Mouse (Mus musculus) intestine, embryonic 15.5 days (tissue): Measurements from ENCODE around the gene E2f3. TPM values are rescaled to one million over a fixed set of nuclear protein-coding genes. Genes with fewer than 3 reads are reported as not detected.

Source experiments
- ATAC-seq: fragments of 200-750 bp; cut with Nextera tagmentation; 2 replicates; pipeline ENCODE4 v1.8.0; 2017; ENCODE audit warnings: moderate TSS enrichment, moderate library complexity
- H3K27ac ChIP-seq: fragments of 300-500 bp; sonication (generic); 2 replicates; pipeline ENCODE4 v1.5.1; 2015; ENCODE audit warnings: mild to moderate bottlenecking, inconsistent platforms
- H3K27me3 ChIP-seq: fragments of 300-500 bp; sonication (generic); replicated peaks from 2 replicates; pipeline ENCODE4 v1.6.1; 2015; ENCODE audit warnings: inconsistent platforms
- H3K36me3 ChIP-seq: fragments of 300-500 bp; sonication (generic); 2 replicates; pipeline ENCODE4 v1.6.1; 2015; ENCODE audit warnings: inconsistent platforms
- H3K4me1 ChIP-seq: fragments of 300-500 bp; sonication (generic); replicated peaks from 2 replicates; pipeline ENCODE4 v1.6.1; 2015; ENCODE audit warnings: inconsistent platforms
- H3K4me2 ChIP-seq: fragments of 300-500 bp; sonication (generic); replicated peaks from 2 replicates; pipeline ENCODE4 v1.6.1; 2015; ENCODE audit warnings: mild to moderate bottlenecking, inconsistent platforms
- H3K4me3 ChIP-seq: fragments of 300-500 bp; sonication (generic); replicated peaks from 2 replicates; pipeline ENCODE4 v1.5.1; 2015; ENCODE audit warnings: inconsistent platforms
- H3K9ac ChIP-seq: fragments of 300-500 bp; sonication (generic); 2 replicates; pipeline ENCODE4 v1.6.1; 2015; ENCODE audit warnings: inconsistent platforms
- H3K9me3 ChIP-seq: fragments of 300-500 bp; sonication (generic); 2 replicates; pipeline ENCODE4 v1.6.1; 2016; ENCODE audit warnings: inconsistent platforms
- WGBS: fragments of 180-500 bp; shearing (Covaris S2); methylation state at CpG from one replicate; pipeline ENCODE4 v1.1.7; 2015; 5-methylcytosine and 5-hydroxymethylcytosine counted together
- polyA plus RNA-seq: library from polyadenylated mRNA; unstranded; fragments of >200 nt; fragmentation: Nextera tagmentation; extraction: Ambion mirVana; gene quantifications from 2 replicates; pipeline ENCODE4 v1.2.1, GENCODE M21; 2015

E2f3 gene
- 9.7 and 10.6 TPM in 2 replicates for polyA plus RNA-seq

- Histone ChIP-seq H3K9me3 (no peaks in the 10 kb centered on the region), H3K4me1 (no peaks in the 10 kb centered on the region; the same call in 1 of the 2 replicates), H3K27me3 (no peaks in the 10 kb centered on the region), H3K4me3 (peak within 1 kb of the TSS; percentile 64), H3K9ac (peak within 1 kb of the TSS; percentile 100), H3K27ac (peak within 1 kb of the TSS; percentile 93), H3K4me2 (peak within 1 kb of the TSS; percentile 89), H3K36me3 (no peaks in the 10 kb centered on the region)
- peak; percentile 96 for ATAC-seq
- under 1% methylated on average over 45 of the region's 45 CpGs for WGBS
Observed at GRCm38 (mm10) chr13:29985855-29986755, at the start of gene E2f3. Gene E2f3, minus strand, starts transcription at chr13:29986063.

- H3K27ac ChIP-seq: no peak overlapping the region
- 0 out of 2 replicates have a peak, but pooled peaks cover 4% of the 10 kb centered on the region for H3K4me1 ChIP-seq
- 92% methylated on average over 5 of the region's 5 CpGs for WGBS
- H3K9me3 ChIP-seq: no peaks in the 10 kb centered on the region
- no peak overlapping the region for H3K4me2 ChIP-seq
- H3K4me3 ChIP-seq: no peak overlapping the region
- H3K9ac ChIP-seq: no peak overlapping the region
- no peaks in the 10 kb centered on the region for H3K36me3 ChIP-seq
- no peaks in the 10 kb centered on the region for H3K27me3 ChIP-seq
- no peak for ATAC-seq
Observed at GRCm38 (mm10) chr13:30034540-30034939, 48.7 kb upstream of the E2f3 start.

- Histone ChIP-seq H3K36me3 (no peaks in the 10 kb centered on the region), H3K9ac (no peak overlapping the region), H3K27ac (no peak overlapping the region), H3K4me2 (no peak overlapping the region), H3K9me3 (no peaks in the 10 kb centered on the region), H3K4me1 (0 out of 2 replicates have a peak, but pooled peaks cover 4% of the 10 kb centered on the region), H3K27me3 (no peaks in the 10 kb centered on the region), H3K4me3 (no peak overlapping the region)
- 62% methylated on average over 13 of the region's 13 CpGs for WGBS
- ATAC-seq: peak; percentile 74
Observed at GRCm38 (mm10) chr13:30031684-30032335, 45.9 kb upstream of the E2f3 start.

GRCm38 (mm10) chr13:30027841-30028240, 42.0 kb upstream of the E2f3 start:
- no peak for ATAC-seq
- Histone ChIP-seq H3K27me3 (no peaks in the 10 kb centered on the region), H3K36me3 (no peaks in the 10 kb centered on the region), H3K4me3 (no peak overlapping the region), H3K4me2 (no peak overlapping the region), H3K9me3 (no peaks in the 10 kb centered on the region), H3K4me1 (0 out of 2 replicates have a peak, but pooled peaks cover 4% of the 10 kb centered on the region), H3K9ac (no peak overlapping the region), H3K27ac (no peak overlapping the region)
- WGBS: 70% methylated on average over 3 of the region's 3 CpGs

GRCm38 (mm10) chr13:30022487-30022886, 36.6 kb upstream of the E2f3 start:
- Histone ChIP-seq H3K4me1 (no peaks in the 10 kb centered on the region), H3K4me3 (no peak overlapping the region), H3K4me2 (no peak overlapping the region), H3K27me3 (no peaks in the 10 kb centered on the region), H3K27ac (no peak overlapping the region), H3K9me3 (no peaks in the 10 kb centered on the region), H3K9ac (no peak overlapping the region), H3K36me3 (no peaks in the 10 kb centered on the region)
- WGBS: 89% methylated on average over 2 of the region's 2 CpGs
- no peak for ATAC-seq

- H3K4me2 ChIP-seq: no peak overlapping the region
- H3K9ac ChIP-seq: no peak overlapping the region
- no peaks in the 10 kb centered on the region for H3K4me1 ChIP-seq
- WGBS: 78% methylated on average over 2 of the region's 2 CpGs
- H3K27me3 ChIP-seq: no peaks in the 10 kb centered on the region
- no peak for ATAC-seq
- H3K4me3 ChIP-seq: no peak overlapping the region
- H3K36me3 ChIP-seq: no peaks in the 10 kb centered on the region
- H3K9me3 ChIP-seq: no peaks in the 10 kb centered on the region
- no peak overlapping the region for H3K27ac ChIP-seq
Observed at GRCm38 (mm10) chr13:30018573-30018972, 32.7 kb upstream of the E2f3 start.

GRCm38 (mm10) chr13:30017611-30018010, 31.7 kb upstream of the E2f3 start:
- Histone ChIP-seq H3K4me2 (no peak overlapping the region), H3K4me1 (no peaks in the 10 kb centered on the region), H3K9ac (no peak overlapping the region), H3K9me3 (no peaks in the 10 kb centered on the region), H3K36me3 (no peaks in the 10 kb centered on the region), H3K27ac (no peak overlapping the region), H3K4me3 (no peak overlapping the region), H3K27me3 (no peaks in the 10 kb centered on the region)
- 93% methylated on average over 7 of the region's 7 CpGs for WGBS
- no peak for ATAC-seq

- 87% methylated on average over 8 of the region's 8 CpGs for WGBS
- no peak for ATAC-seq
- H3K9me3 ChIP-seq: no peaks in the 10 kb centered on the region
- H3K36me3 ChIP-seq: no peaks in the 10 kb centered on the region
- no peak overlapping the region for H3K27ac ChIP-seq
- H3K4me3 ChIP-seq: no peak overlapping the region
- no peaks in the 10 kb centered on the region for H3K27me3 ChIP-seq
- no peaks in the 10 kb centered on the region for H3K4me1 ChIP-seq
- H3K4me2 ChIP-seq: no peak overlapping the region
- no peak overlapping the region for H3K9ac ChIP-seq
Observed at GRCm38 (mm10) chr13:30014576-30014975, 28.7 kb upstream of the E2f3 start.

- WGBS: 71% methylated on average over 6 of the region's 6 CpGs
Observed at GRCm38 (mm10) chr13:30012226-30012625, 26.4 kb upstream of the E2f3 start.

GRCm38 (mm10) chr13:30008738-30009137, 22.9 kb upstream of the E2f3 start:
- Histone ChIP-seq H3K4me2 (no peak overlapping the region), H3K27me3 (no peaks in the 10 kb centered on the region), H3K4me1 (no peaks in the 10 kb centered on the region), H3K9ac (no peak overlapping the region), H3K36me3 (no peaks in the 10 kb centered on the region), H3K4me3 (no peak overlapping the region), H3K27ac (no peak overlapping the region), H3K9me3 (no peaks in the 10 kb centered on the region)
- 75% methylated on average over 3 of the region's 3 CpGs for WGBS
- no peak for ATAC-seq

More at GRCm38 (mm10) chr13:30012226-30012625, 26.4 kb upstream of the E2f3 start:
- no peak overlapping the region for H3K4me2 ChIP-seq
- H3K9ac ChIP-seq: no peak overlapping the region
- no peak for ATAC-seq
- H3K4me3 ChIP-seq: no peak overlapping the region
- H3K4me1 ChIP-seq: no peaks in the 10 kb centered on the region
- no peaks in the 10 kb centered on the region for H3K36me3 ChIP-seq
- H3K27me3 ChIP-seq: no peaks in the 10 kb centered on the region
- no peaks in the 10 kb centered on the region for H3K9me3 ChIP-seq
- H3K27ac ChIP-seq: no peak overlapping the region

GRCm38 (mm10) chr13:30005422-30005821, 19.6 kb upstream of the E2f3 start:
- Histone ChIP-seq H3K27ac (no peak overlapping the region), H3K4me3 (no peak overlapping the region), H3K4me1 (no peaks in the 10 kb centered on the region), H3K4me2 (no peak overlapping the region), H3K9me3 (no peaks in the 10 kb centered on the region), H3K36me3 (no peaks in the 10 kb centered on the region), H3K9ac (no peak overlapping the region), H3K27me3 (no peaks in the 10 kb centered on the region)
- 79% methylated on average over 3 of the region's 3 CpGs for WGBS
- ATAC-seq: no peak

GRCm38 (mm10) chr13:30004849-30005248, 19.0 kb upstream of the E2f3 start:
- Histone ChIP-seq H3K9ac (no peak overlapping the region), H3K36me3 (no peaks in the 10 kb centered on the region), H3K4me1 (no peaks in the 10 kb centered on the region), H3K27ac (no peak overlapping the region), H3K27me3 (no peaks in the 10 kb centered on the region), H3K4me3 (no peak overlapping the region), H3K9me3 (no peaks in the 10 kb centered on the region), H3K4me2 (no peak overlapping the region)
- WGBS: 87% methylated on average over 5 of the region's 5 CpGs
- no peak for ATAC-seq
